Mouse (Mus musculus) gonadal fat pad, adult 2 months (tissue): ENCODE measurements at regions not wholly inside any gene's neighbourhood (a gene's known extent, or its start where the extent isn't known, plus 50 kb on each side); places are given as distances from the start of the nearest gene placed in this dataset.

ENCODE experiments used
- DNase-seq: peaks from one replicate; pipeline ENCODE4 v3.0.0-alpha.2; 2012; ENCODE audit warnings: low read depth

DNA sequence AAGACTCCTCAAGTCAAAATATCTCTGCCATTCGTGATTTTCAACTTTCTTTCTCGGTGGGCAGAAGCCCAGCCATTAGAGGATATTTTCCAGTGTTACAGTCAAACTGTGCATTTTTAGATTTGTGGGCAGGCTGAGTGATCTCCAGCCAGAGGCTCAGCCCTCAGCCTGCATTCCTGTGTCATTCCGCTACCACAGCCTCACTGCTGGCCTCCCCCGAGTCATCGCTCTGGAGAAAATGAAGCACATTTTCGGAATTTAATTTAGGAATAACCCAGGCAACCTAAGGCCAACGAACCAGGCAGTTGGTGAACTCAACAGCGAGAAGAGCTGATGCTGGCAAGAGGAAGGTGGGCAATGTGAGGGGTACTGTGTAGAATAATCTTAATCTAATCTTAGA lies 80.9 kb upstream of the Nudt7 start:
- DNase-seq = no peak

GRCm38 (mm10) chr8:114063566-114063965 lies 69.8 kb upstream of the Nudt7 start:
- DNase-seq = no peak

DNA sequence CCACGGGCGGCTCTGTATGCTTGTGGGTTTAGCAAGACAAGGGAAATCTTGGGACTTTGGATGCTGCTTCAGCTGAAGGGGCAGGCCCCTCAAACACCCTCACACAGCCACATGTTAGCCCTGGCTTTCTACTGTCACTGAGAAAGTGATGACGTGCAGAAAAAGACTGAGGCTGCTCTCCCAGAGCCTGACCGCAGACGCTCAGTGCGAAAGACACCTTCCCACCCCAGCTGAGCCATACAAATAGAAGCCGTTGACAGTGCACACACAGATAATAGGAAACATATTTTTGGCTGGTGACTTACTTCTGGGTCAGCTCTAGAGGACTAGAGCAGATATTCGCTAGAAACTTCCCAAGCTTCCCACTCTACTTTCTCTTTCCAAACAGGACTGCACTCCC lies 61.0 kb upstream of the Nudt7 start:
- DNase-seq = no peak

- no peak for DNase-seq
Measured at GRCm38 (mm10) chr8:114074122-114074521, 59.2 kb upstream of the Nudt7 start.

DNA sequence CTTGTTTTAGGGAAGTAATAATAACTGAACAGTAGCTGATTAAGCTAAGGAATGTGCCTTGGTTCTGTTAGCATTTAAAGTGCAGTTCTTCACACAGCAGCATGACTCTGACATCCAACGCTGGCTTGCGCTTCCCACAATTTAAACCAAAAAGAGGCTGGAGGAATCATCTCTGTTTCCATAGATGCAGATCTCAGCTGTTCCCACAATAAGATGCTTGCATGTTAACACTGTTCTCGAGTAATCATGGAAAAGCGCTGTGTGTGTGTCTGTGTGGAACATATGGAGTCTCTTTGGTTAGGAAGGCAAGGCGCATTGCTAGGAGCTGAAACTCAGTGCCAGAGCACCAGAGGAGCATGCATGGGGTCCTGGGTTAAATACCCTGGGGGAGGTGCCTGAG lies 56.7 kb upstream of the Nudt7 start:
- no peak for DNase-seq

DNA sequence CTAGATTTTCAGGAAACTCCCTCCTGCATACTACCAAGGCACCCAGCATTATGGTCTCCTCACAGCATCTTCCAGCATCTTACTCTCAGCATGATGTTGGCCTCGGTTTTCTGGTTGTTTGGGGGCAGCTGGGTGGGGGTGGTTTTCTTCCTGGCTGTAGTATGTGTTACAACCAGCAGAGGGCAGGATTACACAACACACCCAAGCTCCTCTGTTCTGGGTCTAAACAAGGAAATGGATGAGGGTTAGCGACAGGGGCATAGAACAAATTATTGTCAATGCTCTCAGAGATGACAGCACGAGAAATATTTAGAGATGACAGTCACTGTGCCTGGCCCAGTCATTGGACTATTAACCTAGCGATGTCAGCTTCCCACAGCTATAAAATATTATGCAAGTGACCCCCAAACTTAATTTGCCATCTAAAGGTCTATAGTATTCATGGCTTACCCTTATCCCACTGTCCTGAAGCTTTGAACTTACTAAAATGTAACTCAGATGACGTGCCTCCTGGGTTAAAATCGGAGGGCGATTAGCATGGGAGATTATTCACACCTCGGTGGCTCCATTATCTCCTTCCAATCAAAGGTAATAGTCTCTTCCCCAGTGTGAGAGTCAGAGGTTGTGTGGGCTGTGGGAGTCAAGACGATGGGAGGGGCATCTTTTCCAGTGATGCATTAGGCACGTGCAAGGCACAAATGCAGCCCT lies 52.2 kb upstream of the Nudt7 start:
- no peak for DNase-seq

GRCm38 (mm10) chr8:114081757-114082059 lies 51.6 kb upstream of the Nudt7 start:
- DNase-seq = no peak
